Mouse (Mus musculus) subcutaneous adipose tissue, adult 2 months (tissue): ENCODE data around the gene Enkur. TPM values are rescaled to one million over a fixed set of nuclear protein-coding genes. Genes with fewer than 3 reads are reported as not detected.

Experiments used
- polyA plus RNA-seq: library from polyadenylated mRNA; depleted of rRNA; stranded (reverse); fragments of >200 nt; gene quantifications from 2 replicates; pipeline ENCODE4 v1.2.3, GENCODE M21; 2012; ENCODE audit warnings: low replicate concordance; rRNA removed

Enkur gene
- 1.4 TPM in 1 of 2 replicates, not detected in the other for polyA plus RNA-seq

GRCm38 (mm10) chr2:21204912-21205830, at the start of gene Enkur, which contains the start of gene Thnsl1:
Gene Enkur, minus strand, starts transcription at chr2:21205365.
Gene Thnsl1, plus strand, starts transcription at chr2:21205724.

Other genes starting within 250 kb of the Enkur start
- 14.9 and 30.5 TPM in 2 replicates for gene Arhgap21, start 236.5 kb downstream of the Enkur start, polyA plus RNA-seq
- 3.9 and 4.3 TPM in 2 replicates for gene Thnsl1, start 359 bp upstream of the Enkur start, polyA plus RNA-seq
- 0.01 TPM in 1 of 2 replicates, not detected in the other for gene Gpr158, start 162.2 kb upstream of the Enkur start, polyA plus RNA-seq